Mouse (Mus musculus): ENCODE results near the gene Rnpepl1.

Rnpepl1 gene

GRCm38 (mm10) chr1:92910239-92910885, at the start of gene Rnpepl1:
Rnpepl1 (plus strand) TSS chr1:92910783.
- in situ Hi-C loops (cut with MboI, MseI) = loop anchor here (25.0 kb wide), 1 partner anchor 1498 kb away; the partner anchor contains the start of gene Hes6

- in situ Hi-C loops (cut with MboI, MseI) = no loop called here
Observed at GRCm38 (mm10) chr1:92861503-92861902, 49.1 kb upstream of the Rnpepl1 start.

- in situ Hi-C loops (cut with MboI, MseI) = no loop called here
Observed at GRCm38 (mm10) chr1:92863268-92863667, 47.3 kb upstream of the Rnpepl1 start.

GRCm38 (mm10) chr1:92866170-92866569, 44.4 kb upstream of the Rnpepl1 start:
- in situ Hi-C loops (cut with MboI, MseI) = no loop called here

GRCm38 (mm10) chr1:92869985-92870384, 40.6 kb upstream of the Rnpepl1 start:
- in situ Hi-C loops (cut with MboI, MseI) = no loop called here

- in situ Hi-C loops (cut with MboI, MseI) = no loop called here
Observed at GRCm38 (mm10) chr1:92872666-92873065, 37.9 kb upstream of the Rnpepl1 start.

- in situ Hi-C loops (cut with MboI, MseI) = no loop called here
Observed at GRCm38 (mm10) chr1:92874011-92874410, 36.6 kb upstream of the Rnpepl1 start.

- in situ Hi-C loops (cut with MboI, MseI) = no loop called here
Observed at GRCm38 (mm10) chr1:92875360-92876111, 35.0 kb upstream of the Rnpepl1 start.

GRCm38 (mm10) chr1:92877431-92877978, 33.1 kb upstream of the Rnpepl1 start:
- in situ Hi-C loops (cut with MboI, MseI) = no loop called here

- in situ Hi-C loops (cut with MboI, MseI) = no loop called here
Observed at GRCm38 (mm10) chr1:92878066-92878741, 32.4 kb upstream of the Rnpepl1 start.

- in situ Hi-C loops (cut with MboI, MseI) = no loop called here
Observed at GRCm38 (mm10) chr1:92879266-92879665, 31.3 kb upstream of the Rnpepl1 start.

GRCm38 (mm10) chr1:92880101-92880500, 30.5 kb upstream of the Rnpepl1 start:
- in situ Hi-C loops (cut with MboI, MseI) = no loop called here

- in situ Hi-C loops (cut with MboI, MseI) = no loop called here
Observed at GRCm38 (mm10) chr1:92881982-92882381, 28.6 kb upstream of the Rnpepl1 start.

GRCm38 (mm10) chr1:92888901-92889655, 21.5 kb upstream of the Rnpepl1 start:
- in situ Hi-C loops (cut with MboI, MseI) = no loop called here

GRCm38 (mm10) chr1:92892791-92893190, 17.8 kb upstream of the Rnpepl1 start:
- in situ Hi-C loops (cut with MboI, MseI) = no loop called here

GRCm38 (mm10) chr1:92893896-92894295, 16.7 kb upstream of the Rnpepl1 start:
- in situ Hi-C loops (cut with MboI, MseI) = no loop called here

- in situ Hi-C loops (cut with MboI, MseI) = loop anchor here (5.0 kb wide), 1 partner anchor 68 kb away; no protein-coding TSS in a partner anchor
Observed at GRCm38 (mm10) chr1:92895089-92895488, 15.5 kb upstream of the Rnpepl1 start.

GRCm38 (mm10) chr1:92902786-92903185, 7.8 kb upstream of the Rnpepl1 start, which contains the start of gene Ankmy1:
Ankmy1 (minus strand) TSS chr1:92902906.
- in situ Hi-C loops (cut with MboI, MseI) = loop anchor here (25.0 kb wide), 1 partner anchor 1490 kb away; the partner anchor contains the start of gene Hes6

GRCm38 (mm10) chr1:92903627-92904026, 7.0 kb upstream of the Rnpepl1 start:
- in situ Hi-C loops (cut with MboI, MseI) = loop anchor here (25.0 kb wide), 1 partner anchor 1491 kb away; the partner anchor contains the start of gene Hes6

- in situ Hi-C loops (cut with MboI, MseI) = loop anchor here (25.0 kb wide), 1 partner anchor 1494 kb away; the partner anchor contains the start of gene Hes6
Observed at GRCm38 (mm10) chr1:92905703-92906310, 4.8 kb upstream of the Rnpepl1 start.

Measured in T-helper 2 cell (primary cell).